Mouse (Mus musculus): ENCODE measurements around the gene Olfr1199. TPM values are rescaled to one million over a fixed set of nuclear protein-coding genes. Genes with fewer than 3 reads are reported as not detected.

Olfr1199 gene
- not detected in 2 replicates for polyA plus RNA-seq (2015; fragmentation: Nextera tagmentation; extraction: Ambion mirVana)

GRCm38 (mm10) chr2:88760369-88760768, at the start of gene Olfr1199:
Gene Olfr1199 (minus strand): TSS chr2:88760469.

GRCm38 (mm10) chr2:88792736-88793135, 32.5 kb upstream of the Olfr1199 start, which contains the start of gene Olfr1201:
Gene Olfr1201 (plus strand): TSS chr2:88793036.

GRCm38 (mm10) chr2:88770388-88770787, 10.1 kb upstream of the Olfr1199 start, which contains the start of gene Olfr1200:
Gene Olfr1200 (minus strand): TSS chr2:88770488.

GRCm38 (mm10) chr2:88751270-88751669, 9.0 kb downstream of the Olfr1199 start, which contains the start of gene Olfr1198:
Gene Olfr1198 (minus strand): TSS chr2:88751370.

GRCm38 (mm10) chr2:88732266-88732665, 28.0 kb downstream of the Olfr1199 start, which contains the start of gene Olfr1197:
Gene Olfr1197 (minus strand): TSS chr2:88732366.

GRCm38 (mm10) chr2:88704497-88704896, 55.8 kb downstream of the Olfr1199 start, which contains the start of gene Olfr1196:
Gene Olfr1196 (minus strand): TSS chr2:88704597.

Other genes with a start within 250 kb of the Olfr1199 start
- gene Olfr1186, start 241.9 kb downstream of the Olfr1199 start, polyA plus RNA-seq (2015; fragmentation: Nextera tagmentation; extraction: Ambion mirVana) = not detected in 2 replicates
- not detected in 2 replicates for gene Olfr1188, start 203.5 kb downstream of the Olfr1199 start, polyA plus RNA-seq (2015; fragmentation: Nextera tagmentation; extraction: Ambion mirVana)
- not detected in 2 replicates for gene Olfr1189, start 174.0 kb downstream of the Olfr1199 start, polyA plus RNA-seq (2015; fragmentation: Nextera tagmentation; extraction: Ambion mirVana)
- gene Olfr1191-ps1, start 119.9 kb downstream of the Olfr1199 start, polyA plus RNA-seq (2015; fragmentation: Nextera tagmentation; extraction: Ambion mirVana) = not detected in 2 replicates
- gene Olfr1192-ps1, start 112.0 kb downstream of the Olfr1199 start, polyA plus RNA-seq (2015; fragmentation: Nextera tagmentation; extraction: Ambion mirVana) = not detected in 2 replicates
- not detected in 2 replicates for gene Olfr1193, start 84.8 kb downstream of the Olfr1199 start, polyA plus RNA-seq (2015; fragmentation: Nextera tagmentation; extraction: Ambion mirVana)
- gene Olfr1195, start 71.3 kb downstream of the Olfr1199 start, polyA plus RNA-seq (2015; fragmentation: Nextera tagmentation; extraction: Ambion mirVana) = not detected in 2 replicates
- not detected in 2 replicates for gene Olfr1196, start 55.9 kb downstream of the Olfr1199 start, polyA plus RNA-seq (2015; fragmentation: Nextera tagmentation; extraction: Ambion mirVana)
- not detected in 2 replicates for gene Olfr1197, start 28.1 kb downstream of the Olfr1199 start, polyA plus RNA-seq (2015; fragmentation: Nextera tagmentation; extraction: Ambion mirVana)
- gene Olfr1198, start 9.1 kb downstream of the Olfr1199 start, polyA plus RNA-seq (2015; fragmentation: Nextera tagmentation; extraction: Ambion mirVana) = not detected in 2 replicates
- not detected in 2 replicates for gene Olfr1200, start 10.0 kb upstream of the Olfr1199 start, polyA plus RNA-seq (2015; fragmentation: Nextera tagmentation; extraction: Ambion mirVana)
- not detected in 2 replicates for gene Olfr1201, start 32.6 kb upstream of the Olfr1199 start, polyA plus RNA-seq (2015; fragmentation: Nextera tagmentation; extraction: Ambion mirVana)
- gene Olfr1202, start 54.0 kb upstream of the Olfr1199 start, polyA plus RNA-seq (2015; fragmentation: Nextera tagmentation; extraction: Ambion mirVana) = not detected in 2 replicates
- not detected in 2 replicates for gene Olfr1205, start 69.3 kb upstream of the Olfr1199 start, polyA plus RNA-seq (2015; fragmentation: Nextera tagmentation; extraction: Ambion mirVana)
- gene Olfr1204, start 88.8 kb upstream of the Olfr1199 start, polyA plus RNA-seq (2015; fragmentation: Nextera tagmentation; extraction: Ambion mirVana) = not detected in 2 replicates
- not detected in 2 replicates for gene Olfr1206, start 102.8 kb upstream of the Olfr1199 start, polyA plus RNA-seq (2015; fragmentation: Nextera tagmentation; extraction: Ambion mirVana)
- gene Olfr1208, start 141.8 kb upstream of the Olfr1199 start, polyA plus RNA-seq (2015; fragmentation: Nextera tagmentation; extraction: Ambion mirVana) = not detected in 2 replicates
- not detected in 2 replicates for gene Olfr1209, start 154.7 kb upstream of the Olfr1199 start, polyA plus RNA-seq (2015; fragmentation: Nextera tagmentation; extraction: Ambion mirVana)
- not detected in 2 replicates for gene Olfr1211, start 177.6 kb upstream of the Olfr1199 start, polyA plus RNA-seq (2015; fragmentation: Nextera tagmentation; extraction: Ambion mirVana)
- not detected in 2 replicates for gene Olfr1212, start 193.5 kb upstream of the Olfr1199 start, polyA plus RNA-seq (2015; fragmentation: Nextera tagmentation; extraction: Ambion mirVana)
- not detected in 2 replicates for gene Gm13762, start 219.8 kb upstream of the Olfr1199 start, polyA plus RNA-seq (2015; fragmentation: Nextera tagmentation; extraction: Ambion mirVana)
- not detected in 2 replicates for gene Olfr1214, start 232.2 kb upstream of the Olfr1199 start, polyA plus RNA-seq (2015; fragmentation: Nextera tagmentation; extraction: Ambion mirVana)
- not detected in 2 replicates for gene Olfr1215, start 246.5 kb upstream of the Olfr1199 start, polyA plus RNA-seq (2015; fragmentation: Nextera tagmentation; extraction: Ambion mirVana)

Measured in skeletal muscle tissue, postnatal 0 days (tissue).